ENCODE assay signal across 13 mouse cellular contexts in the genomic region with DNA sequence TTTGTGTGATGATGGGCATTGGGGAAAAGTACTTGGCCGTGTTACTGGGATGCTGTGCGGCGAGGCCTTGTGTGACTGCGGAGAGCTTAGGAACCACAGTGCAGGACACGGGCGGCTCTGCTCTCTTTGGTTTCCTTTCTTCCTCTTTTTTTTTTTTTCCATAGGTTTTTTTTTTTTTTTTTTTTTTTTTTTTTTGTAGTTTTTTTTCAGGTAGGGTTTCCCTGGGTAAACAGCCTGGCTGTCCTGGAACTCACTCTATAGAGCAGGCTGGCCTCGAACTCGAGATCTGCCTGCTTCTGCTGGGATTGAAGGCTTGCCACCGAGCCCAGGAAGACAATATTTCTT. TPM values are rescaled to one million over a fixed set of nuclear protein-coding genes. Genes with fewer than 3 reads are reported as not detected.
DNase-seq lines count a peak whose midpoint lies in the region; ATAC-seq and TF ChIP-seq lines count a peak whose summit lies in the region.
"Had no signal": no experiment of that assay in that cellular context is flagged by ENCODE, and none has a peak within 500 bp of the region (broad histone marks: within the 10 kb centered on the region; RNA-seq: fewer than 3 reads in every experiment).

No protein-coding gene starts in this region.

- TF ChIP-seq CTCF in heart, adult 2 months (IDR thresholded peaks at IDR 0.05): no peak
- no peak for TF ChIP-seq CTCF in kidney, postnatal 0 days (IDR thresholded peaks at IDR 0.05; ENCODE audit: low read depth)
- TF ChIP-seq CTCF in E14TG2a.4 (conservative IDR thresholded peaks at IDR 0.05; ENCODE audit: low read length): no peak
- TF ChIP-seq CTCF in intestine, postnatal 0 days (IDR thresholded peaks at IDR 0.05; ENCODE audit: low read depth): no peak

- H3K9me3 ChIP-seq in kidney, postnatal 0 days (replicated peaks; ENCODE audit: low read length): no peaks in the 10 kb centered on the region
- H3K9me3 ChIP-seq in E14TG2a.4 (ENCODE audit: low read length): no peaks in the 10 kb centered on the region
- no peaks in the 10 kb centered on the region for H3K9me3 ChIP-seq in intestine, postnatal 0 days (ENCODE audit: control insufficient read depth)
- H3K9me3 ChIP-seq: embryonic facial prominence, embryonic 12.5 days; forebrain, embryonic 13.5 days; hindbrain, embryonic 10.5 days had no signal

- no peak overlapping the region for H3K4me2 ChIP-seq in kidney, postnatal 0 days (ENCODE audit: low read length)
- peak overlapping the region; percentile 40 for H3K4me2 ChIP-seq in intestine, postnatal 0 days (replicated peaks; ENCODE audit: low read depth)
- H3K4me2 ChIP-seq: embryonic facial prominence, embryonic 12.5 days; forebrain, embryonic 13.5 days had no signal

- TF ChIP-seq POLR2A in heart, adult 2 months (IDR thresholded peaks at IDR 0.05; ENCODE audit: insufficient read depth, low read depth, low read length): no peak

- DNase-seq in heart, adult 2 months: no peak
- DNase-seq in heart, postnatal 25 days (ENCODE audit: low spot score): no peak
- DNase-seq in kidney, postnatal 0 days (ENCODE audit: low spot score): no peak
- no peak for DNase-seq in kidney, postnatal 10 days
- DNase-seq in left cerebral cortex, postnatal 25 days (ENCODE audit: low spot score in 2 of 2): no peak
- no peak for DNase-seq in adrenal gland, adult 8-10 months
- DNase-seq: thymus, postnatal 14 days had no signal

- peak overlapping the region; percentile 36; the same call in 1 of the 2 replicates for H3K27ac ChIP-seq in heart, adult 2 months
- peak overlapping the region; percentile 71 for H3K27ac ChIP-seq in kidney, postnatal 0 days
- H3K27ac ChIP-seq in intestine, postnatal 0 days (ENCODE audit: low read depth, low read length): peak overlapping the region; percentile 82
- H3K27ac ChIP-seq: embryonic facial prominence, embryonic 12.5 days; forebrain, embryonic 13.5 days; hindbrain, embryonic 10.5 days had no signal

- peaks cover 12% of the 10 kb centered on the region for H3K4me1 ChIP-seq in heart, adult 2 months (ENCODE audit: control insufficient read depth, insufficient read depth, low read length)
- H3K4me1 ChIP-seq in kidney, postnatal 0 days (replicated peaks; ENCODE audit: insufficient read depth, low read length): no peaks in the 10 kb centered on the region
- peaks cover 79% of the 10 kb centered on the region for H3K4me1 ChIP-seq in E14TG2a.4 (replicated peaks; ENCODE audit: low read depth, low read length)
- no peaks in the 10 kb centered on the region for H3K4me1 ChIP-seq in intestine, postnatal 0 days (replicated peaks; ENCODE audit: control insufficient read depth, insufficient read depth, low read length)

- intact Hi-C loops in heart, adult 2 months (cut with DNase I): no loop called here
- intact Hi-C loops in heart, postnatal 25 days (cut with DNase I): no loop called here
- intact Hi-C loops in left cerebral cortex, postnatal 25 days (cut with DNase I): no loop called here

- WGBS in heart, adult 2 months: 40% methylated on average over 9 of the region's 9 CpGs
- 79% methylated on average over 9 of the region's 9 CpGs for WGBS in kidney, postnatal 0 days
- 71% methylated on average over 9 of the region's 9 CpGs for WGBS in intestine, postnatal 0 days

- no peak overlapping the region for H3K4me3 ChIP-seq in heart, adult 2 months
- no peak overlapping the region for H3K4me3 ChIP-seq in kidney, postnatal 0 days (replicated peaks; ENCODE audit: low read depth, low read length)
- H3K4me3 ChIP-seq in E14TG2a.4 (replicated peaks; ENCODE audit: low read length): 0 out of 2 replicates have a peak overlapping the region, but pooled peaks have one; percentile 32
- H3K4me3 ChIP-seq in intestine, postnatal 0 days (ENCODE audit: low read depth, low read length): no peak overlapping the region
- H3K4me3 ChIP-seq: embryonic facial prominence, embryonic 12.5 days; forebrain, embryonic 13.5 days; hindbrain, embryonic 10.5 days had no signal

- peaks cover 8% of the 10 kb centered on the region for H3K79me2 ChIP-seq in heart, adult 2 months (replicated peaks; ENCODE audit: control insufficient read depth, insufficient read depth, low read length)

- H3K27me3 ChIP-seq in heart, adult 2 months (ENCODE audit: control insufficient read depth, insufficient read depth, low read length): no peaks in the 10 kb centered on the region
- no peaks in the 10 kb centered on the region for H3K27me3 ChIP-seq in kidney, postnatal 0 days (ENCODE audit: insufficient read depth, low read length)
- no peaks in the 10 kb centered on the region for H3K27me3 ChIP-seq in E14TG2a.4 (ENCODE audit: insufficient read depth, low read length)
- H3K27me3 ChIP-seq in intestine, postnatal 0 days (replicated peaks; ENCODE audit: control insufficient read depth, insufficient read depth, low read length): no peaks in the 10 kb centered on the region
- H3K27me3 ChIP-seq: embryonic facial prominence, embryonic 12.5 days; forebrain, embryonic 13.5 days had no signal

- no peak for ATAC-seq in kidney, postnatal 0 days (replicated peaks; ENCODE audit: low FRiP score, low read depth)
- no peak for ATAC-seq in intestine, postnatal 0 days
- ATAC-seq: forebrain, embryonic 13.5 days; midbrain, embryonic 16.5 days had no signal

- no peak for TF ChIP-seq EP300 in heart, adult 2 months (IDR thresholded peaks at IDR 0.05; ENCODE audit: insufficient read depth, low read depth, low read length)

- no peaks in the 10 kb centered on the region for H3K36me3 ChIP-seq in heart, adult 2 months (ENCODE audit: control insufficient read depth, insufficient read depth, low read length)
- H3K36me3 ChIP-seq in kidney, postnatal 0 days (ENCODE audit: insufficient read depth, low read length): peaks cover 23% of the 10 kb centered on the region
- H3K36me3 ChIP-seq in E14TG2a.4 (ENCODE audit: insufficient read depth, low read length): peaks cover 63% of the 10 kb centered on the region
- H3K36me3 ChIP-seq in intestine, postnatal 0 days (ENCODE audit: control insufficient read depth, insufficient read depth): peaks cover 15% of the 10 kb centered on the region

- no peak overlapping the region for H3K9ac ChIP-seq in heart, adult 2 months (ENCODE audit: low read depth, low read length)
- no peak overlapping the region for H3K9ac ChIP-seq in kidney, postnatal 0 days (ENCODE audit: low read depth, low read length)
- H3K9ac ChIP-seq in intestine, postnatal 0 days (ENCODE audit: low read depth, low read length): peak overlapping the region; percentile 13; the same call in 1 of the 2 replicates
- H3K9ac ChIP-seq: embryonic facial prominence, embryonic 12.5 days; forebrain, embryonic 13.5 days had no signal

RNA-seq across cellular contexts. Expression of a gene that starts 7.9 kb away (rescaled TPM):
- total RNA-seq in heart, adult 2 months (2021): 100 to 1,000 TPM; 111 to 135 TPM
- 168 and 180 TPM in 2 replicates for polyA plus RNA-seq in heart, adult 2 months (2012; rRNA removed)
- 100 to 1,000 TPM; 133 TPM for total RNA-seq in heart, postnatal 25 days (2021)
- 33.2 and 38.1 TPM in 2 replicates for polyA plus RNA-seq in kidney, postnatal 0 days (2015; fragmentation: Nextera tagmentation; extraction: Ambion mirVana)
- 19.7 and 21.8 TPM in 2 replicates for polyA plus RNA-seq in intestine, postnatal 0 days (2015; fragmentation: Nextera tagmentation; extraction: Ambion mirVana)
- 100 to 1,000 TPM; 308 to 319 TPM for total RNA-seq in left cerebral cortex, postnatal 25 days (2021)
- 100 to 1,000 TPM; 133 to 190 (median 158) TPM for total RNA-seq in adrenal gland, adult 8-10 months (2022)
